Mouse (Mus musculus) left cerebral cortex, postnatal 10 days (tissue): ENCODE results near the gene Klhl36. TPM values are rescaled to one million over a fixed set of nuclear protein-coding genes. Genes with fewer than 3 reads are reported as not detected.

Experiments used
- DNase-seq, 2 experiments: peaks; one replicate each; pipeline ENCODE4 v3.0.0; 2021 to 2022; ENCODE audit warnings: low spot score in 2 of 2, mixed read lengths in 1 of 2; ENCODE audit errors: extremely low spot score in 1 of 2
- intact Hi-C: fragments of 180-260 bp; cut with DNase I; formaldehyde crosslinking; loops from one replicate; pipeline ENCODE4 v1.15.1; 2025
- total RNA-seq, 2 experiments: library from RNA; stranded (reverse); gene quantifications; 2 replicates each; pipeline ENCODE4 v1.2.3; 2021

Gene Klhl36
- total RNA-seq, 2 experiments from 2014 or later: 7.3 to 8.2 TPM

DNA sequence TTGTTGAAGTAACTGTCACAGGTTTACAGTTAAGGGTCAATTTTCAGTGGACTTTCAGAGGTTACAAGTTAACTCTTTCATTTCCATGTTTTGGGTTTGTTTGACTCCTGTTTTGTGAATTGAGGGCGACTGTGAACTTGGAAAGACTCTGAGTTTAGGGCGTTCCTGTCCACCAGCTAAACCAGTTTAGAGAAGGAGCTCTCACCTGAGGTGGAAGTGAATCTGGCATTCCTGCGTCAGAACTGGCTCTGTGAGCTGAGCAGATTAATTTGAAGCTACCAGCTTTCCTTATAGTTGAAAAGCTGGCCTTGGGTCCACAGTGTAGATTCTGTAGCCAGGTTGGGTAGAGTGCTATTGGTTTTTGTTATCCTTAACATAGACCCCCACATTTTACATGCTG, 51.1 kb downstream of the Klhl36 start:
- intact Hi-C loops: no loop called here
- DNase-seq: no peak

DNA sequence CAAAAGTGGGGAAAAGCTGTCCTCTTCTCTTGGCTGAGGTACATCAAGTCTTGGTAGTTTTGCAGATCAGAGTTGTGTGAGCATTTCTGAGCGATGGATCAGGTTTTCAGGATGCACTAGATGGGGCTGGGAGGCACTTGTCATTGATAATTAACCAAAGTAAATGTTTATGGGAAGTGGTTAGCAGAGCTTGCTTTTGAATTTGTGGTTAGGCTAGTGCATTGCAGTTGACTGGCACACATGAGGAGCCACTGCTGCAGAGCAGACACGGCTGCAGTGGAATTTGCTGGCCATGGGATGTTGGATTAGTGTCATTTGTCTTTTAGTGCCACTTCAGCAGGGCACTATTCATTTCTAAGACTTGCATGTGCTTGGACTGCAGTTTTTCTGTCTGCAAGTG, 52.1 kb downstream of the Klhl36 start:
- intact Hi-C loops: no loop called here
- DNase-seq: no peak

DNA sequence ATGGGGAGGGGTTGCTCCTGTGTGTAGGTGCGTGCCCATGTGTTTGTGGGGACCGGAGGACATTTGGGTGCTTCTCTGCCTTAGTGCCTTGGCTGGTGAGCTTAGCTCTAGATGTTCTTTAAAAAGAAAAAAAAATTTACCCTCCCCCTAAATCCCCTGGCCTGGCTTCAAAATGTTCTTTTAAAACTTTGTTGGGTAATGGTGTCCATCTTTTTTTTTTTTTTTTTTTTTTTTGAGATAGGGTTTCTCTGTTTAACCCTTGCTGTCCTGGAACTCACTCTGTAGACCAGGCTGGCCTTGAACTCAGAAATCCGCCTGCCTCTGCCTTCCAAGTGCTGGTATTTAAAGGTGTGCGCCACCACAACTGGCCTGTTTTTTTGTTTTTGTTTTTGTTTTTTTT, 53.2 kb downstream of the Klhl36 start:
- intact Hi-C loops: no loop called here
- DNase-seq: no peak

DNA sequence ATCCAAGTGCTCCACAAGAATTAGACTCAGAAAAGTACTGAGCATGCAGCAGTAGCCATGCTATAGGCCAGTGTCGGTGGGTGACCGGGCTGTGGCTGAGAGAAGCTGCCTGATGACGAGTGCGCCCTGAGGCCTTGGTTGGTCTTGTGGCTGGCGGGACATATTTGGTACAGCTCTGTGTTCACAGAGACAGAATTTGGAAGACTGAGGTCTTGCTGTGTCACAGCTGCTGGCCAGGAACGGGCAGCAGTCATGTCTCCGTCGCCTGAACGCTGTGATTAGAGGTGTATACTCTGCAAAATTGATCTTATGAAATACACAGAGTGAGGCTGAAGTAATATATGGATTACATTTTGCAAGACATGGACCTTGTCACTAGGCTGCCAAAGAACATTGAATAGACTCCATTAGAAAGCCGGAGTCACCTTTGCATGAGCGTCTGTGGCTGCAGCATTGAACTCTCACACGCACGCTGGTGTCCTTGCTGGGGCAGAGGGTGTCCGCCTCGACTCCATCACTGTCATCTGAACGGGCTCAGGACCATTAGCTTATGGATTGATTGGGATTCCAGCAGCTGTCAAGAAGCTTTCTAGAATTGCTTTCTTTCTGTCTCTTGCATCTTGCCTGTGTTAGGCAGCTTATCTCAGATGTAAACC, 54.3 kb downstream of the Klhl36 start:
- intact Hi-C loops: no loop called here
- no peak for DNase-seq

DNA sequence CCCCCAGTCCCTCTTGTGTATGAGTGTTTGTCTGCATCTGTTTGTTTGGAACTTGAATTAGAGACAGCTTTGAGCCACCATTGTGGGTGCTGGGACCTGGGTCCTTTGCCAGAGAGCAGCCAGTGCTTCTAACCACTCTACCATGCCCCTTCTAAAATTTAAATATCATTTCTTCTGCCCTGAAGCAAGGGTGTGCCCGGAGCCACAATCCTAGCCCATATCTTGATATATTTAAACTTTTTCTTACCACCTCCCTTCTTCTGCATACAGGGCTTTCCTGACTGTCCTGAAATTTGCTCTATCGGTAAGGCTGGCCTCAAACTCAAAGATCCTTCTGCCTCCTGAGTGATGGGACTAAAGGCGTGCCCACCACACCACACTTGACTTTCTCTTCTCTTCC, 55.3 kb downstream of the Klhl36 start:
- intact Hi-C loops: no loop called here
- DNase-seq: no peak

DNA sequence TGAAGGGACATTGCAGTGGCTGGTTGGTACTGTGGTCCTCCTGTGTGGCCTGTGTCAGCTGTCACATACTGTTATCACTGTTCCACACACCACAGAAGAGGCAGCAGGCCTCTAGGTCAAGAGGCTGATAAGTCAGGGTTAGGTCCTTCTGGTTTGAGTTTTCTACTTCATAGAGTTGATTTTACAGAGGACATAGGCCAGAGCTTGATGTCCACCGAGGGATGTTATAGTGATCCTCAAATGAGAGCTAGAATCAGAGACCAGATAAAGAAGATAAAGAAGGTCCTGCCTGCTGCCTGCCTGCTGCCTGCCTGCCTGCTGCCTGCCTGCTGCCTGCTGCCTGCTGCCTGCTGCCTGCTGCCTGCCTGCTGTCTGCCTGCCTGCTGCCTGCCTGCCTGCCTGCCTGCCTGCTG, 56.1 kb downstream of the Klhl36 start:
- intact Hi-C loops: no loop called here
- DNase-seq: no peak

DNA sequence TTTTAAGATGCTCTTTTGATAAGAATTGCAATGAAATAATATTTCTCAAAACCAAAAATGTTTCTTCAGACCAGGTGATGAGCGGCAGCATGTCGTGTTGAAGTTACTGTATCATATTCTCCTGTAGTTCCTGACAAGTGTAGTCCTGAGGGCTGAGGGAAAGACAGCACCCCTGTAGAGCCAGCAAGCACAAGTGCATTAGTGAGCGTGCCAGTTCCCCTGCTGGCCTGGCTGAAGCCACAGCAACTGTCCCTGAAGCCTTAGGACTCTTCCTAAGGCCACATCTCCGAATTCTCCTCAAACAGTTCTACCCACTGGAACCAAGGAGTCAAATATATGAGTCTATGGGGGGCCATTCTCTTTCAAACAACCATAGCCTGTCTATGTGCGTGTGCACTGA, 61.2 kb downstream of the Klhl36 start:
- DNase-seq: no peak
- intact Hi-C loops: loop anchor here (10.0 kb wide), 1 partner anchor 138 kb away; no protein-coding TSS in a partner anchor

DNA sequence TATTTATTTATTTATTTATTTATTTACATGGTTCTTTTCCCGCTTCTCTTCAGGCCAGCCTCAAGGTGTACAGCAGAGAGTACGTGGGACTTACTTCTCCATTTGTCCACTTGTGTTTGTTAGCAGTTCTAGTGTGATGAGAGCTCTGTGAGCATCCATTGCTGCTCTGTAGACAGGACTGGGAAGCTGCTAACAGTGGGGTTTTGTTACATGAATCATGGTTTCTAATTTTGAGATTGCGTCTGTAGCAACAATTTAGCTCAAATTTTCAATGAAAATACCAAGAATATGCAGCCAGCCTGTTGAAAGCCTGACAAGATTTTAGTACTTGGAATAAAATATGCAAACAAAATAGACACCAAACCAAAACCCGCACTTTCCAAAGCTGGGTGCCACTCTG, 63.4 kb downstream of the Klhl36 start:
- intact Hi-C loops: loop anchor here (10.0 kb wide), 1 partner anchor 141 kb away; no protein-coding TSS in a partner anchor
- DNase-seq: no peak

DNA sequence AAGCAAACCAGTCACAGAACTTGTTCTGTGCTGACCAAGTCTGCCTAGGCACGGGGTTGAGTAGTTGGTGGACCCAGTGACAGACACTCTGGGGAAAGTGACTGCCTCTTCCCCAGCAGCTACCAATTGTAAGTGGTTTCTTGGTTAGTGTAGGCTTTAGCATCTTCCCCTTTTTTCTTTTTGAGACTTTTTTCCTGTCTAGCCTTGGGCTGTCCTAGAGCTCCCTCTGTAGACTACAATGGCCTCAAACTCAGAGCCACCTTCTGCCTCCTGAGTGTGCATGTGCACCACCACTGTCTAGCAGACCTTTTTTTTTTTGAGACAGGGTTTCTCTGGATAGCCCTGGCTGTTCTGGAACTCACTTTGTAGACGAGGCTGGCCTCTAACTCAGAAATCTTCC, 64.4 kb downstream of the Klhl36 start:
- no peak for DNase-seq
- intact Hi-C loops: loop anchor here (10.0 kb wide), 1 partner anchor 142 kb away; no protein-coding TSS in a partner anchor

Other genes starting within 250 kb of the Klhl36 start
- not detected for gene Adad2, start 249.5 kb upstream of the Klhl36 start, total RNA-seq
- gene Kcng4, start 226.6 kb upstream of the Klhl36 start, total RNA-seq: under 1 TPM; 0.55 to 0.60 TPM
- gene Wfdc1, start 195.9 kb upstream of the Klhl36 start, total RNA-seq: 1 to 10 TPM; 4.5 to 5.7 TPM
- gene Atp2c2, start 162.3 kb upstream of the Klhl36 start, total RNA-seq: under 1 TPM; 0.55 to 0.79 TPM
- gene Tldc1, start 83.8 kb upstream of the Klhl36 start, total RNA-seq: 10 to 100 TPM; 14.2 to 15.9 TPM
- 100 to 1,000 TPM in 1 of 2 experiments, 10 to 100 TPM in 1; 96.5 to 100 TPM for gene Cotl1, start 21.7 kb upstream of the Klhl36 start, total RNA-seq
- 100 to 1,000 TPM in 1 of 2 experiments, 10 to 100 TPM in 1; 94.5 to 114 TPM for gene Usp10, start 48.1 kb downstream of the Klhl36 start, total RNA-seq
- gene Gm20388, start 48.6 kb downstream of the Klhl36 start, total RNA-seq: 1 to 10 TPM; 4.4 to 9.0 TPM
- 1 to 10 TPM; 2.0 to 2.5 TPM for gene Crispld2, start 130.2 kb downstream of the Klhl36 start, total RNA-seq
- 10 to 100 TPM; 32.4 to 36.1 TPM for gene Zdhhc7, start 239.2 kb downstream of the Klhl36 start, total RNA-seq